Mouse (Mus musculus) lung, adult 2 months (tissue): ENCODE results near the gene Coro1c.

Experiments used
- CTCF ChIP-seq: fragments of 200-500 bp; IDR thresholded peaks from 2 replicates; pipeline ENCODE4 v1.5.1; 2011; ENCODE audit warnings: mild to moderate bottlenecking, low read length, control low read depth; ENCODE audit not compliant: insufficient read depth
- POLR2A ChIP-seq: fragments of 200-500 bp; IDR thresholded peaks from 2 replicates; pipeline ENCODE4 v1.6.1; 2011; ENCODE audit warnings: low read depth, mild to moderate bottlenecking, control low read depth, low read length, borderline replicate concordance; ENCODE audit errors: extremely low read depth

DNA sequence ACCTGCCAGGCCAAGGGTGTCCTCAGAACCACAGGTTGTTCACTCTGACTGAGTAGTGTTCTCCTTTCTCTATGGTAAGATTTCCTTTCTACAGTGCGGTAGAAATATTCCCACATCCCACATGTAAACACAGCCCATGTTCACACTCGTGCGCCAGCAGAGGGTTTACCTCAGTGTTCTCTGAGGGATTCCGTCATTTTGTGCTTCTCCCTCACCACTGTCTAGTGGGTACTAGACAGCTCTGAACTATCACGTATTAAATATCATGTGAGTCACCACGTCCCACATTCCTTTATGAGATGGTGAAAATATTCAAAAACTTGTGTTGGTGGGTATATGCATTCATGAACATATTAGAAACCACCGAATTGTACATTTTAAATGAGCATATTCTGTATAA, 56.1 kb downstream of the Coro1c start:
- no peak for TF ChIP-seq CTCF
- TF ChIP-seq POLR2A: no peak
